Mouse (Mus musculus) olfactory bulb, adult 2 months (tissue): ENCODE results near the gene Klc4. TPM values are rescaled to one million over a fixed set of nuclear protein-coding genes. Genes with fewer than 3 reads are reported as not detected.

Source experiments
- H3K27ac ChIP-seq: fragments of 200-500 bp; 2 replicates; pipeline ENCODE4 v1.5.1; 2012; ENCODE audit warnings: low read depth, low read length; ENCODE audit not compliant: insufficient read depth
- H3K4me1 ChIP-seq: fragments of 200-500 bp; 2 replicates; pipeline ENCODE4 v1.6.1; 2012; ENCODE audit warnings: low read length; ENCODE audit not compliant: control insufficient read depth, insufficient read depth
- H3K4me3 ChIP-seq: fragments of 200-500 bp; 2 replicates; pipeline ENCODE4 v1.5.1; 2012; ENCODE audit warnings: mild to moderate bottlenecking, low read depth, low read length, moderate library complexity; ENCODE audit not compliant: insufficient read depth
- CTCF ChIP-seq: fragments of 200-500 bp; IDR thresholded peaks from 2 replicates; pipeline ENCODE4 v1.5.1; 2012; ENCODE audit warnings: low read depth, mild to moderate bottlenecking, low read length, moderate library complexity; ENCODE audit not compliant: insufficient read depth
- POLR2A ChIP-seq: fragments of 200-500 bp; IDR thresholded peaks from 2 replicates; pipeline ENCODE4 v1.6.1; 2012; ENCODE audit warnings: mild to moderate bottlenecking, low read depth, low read length, moderate library complexity; ENCODE audit not compliant: insufficient read depth
- WGBS: fragments of 180-500 bp; shearing (Covaris S2); methylation state at CpG from one replicate; pipeline ENCODE4 v1.1.7; 2018; 5-methylcytosine and 5-hydroxymethylcytosine counted together
- polyA plus RNA-seq: library from polyadenylated mRNA; stranded (reverse); fragments of >200 nt; gene quantifications from 2 replicates; pipeline ENCODE4 v1.2.4, GENCODE M21; 2012; ENCODE audit warnings: low replicate concordance; ENCODE audit not compliant: missing spikeins, insufficient read depth, insufficient read length

The Klc4 gene
- polyA plus RNA-seq, 1 experiment: not detected

DNA sequence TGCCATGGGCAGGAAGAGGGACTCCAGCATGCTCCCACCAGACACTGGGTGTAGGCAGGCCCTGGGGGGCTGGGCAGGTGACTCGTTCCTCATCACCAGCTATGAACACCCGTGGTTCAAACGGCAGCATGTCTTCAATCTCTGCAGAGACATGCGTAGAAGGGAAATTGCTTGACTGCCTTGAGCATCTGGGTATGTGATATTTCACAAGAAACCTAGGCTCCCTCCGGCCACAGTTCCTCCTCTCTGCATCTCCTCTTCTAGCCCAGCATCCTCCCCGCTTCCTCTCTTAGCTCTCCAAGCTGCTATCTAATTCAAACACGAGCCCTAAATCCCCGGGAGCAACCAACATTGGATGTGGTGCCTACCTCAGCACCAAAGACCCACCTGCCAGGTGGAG, 59.5 kb downstream of the Klc4 start:
- H3K4me1 ChIP-seq: no peaks in the 10 kb centered on the region
- no peak overlapping the region for H3K27ac ChIP-seq
- 96% methylated on average over 8 of the region's 8 CpGs for WGBS
- TF ChIP-seq CTCF: no peak
- TF ChIP-seq POLR2A: no peak
- H3K4me3 ChIP-seq: no peak overlapping the region

Other genes with a start within 250 kb of the Klc4 start
- gene Crip3, start 217.1 kb downstream of the Klc4 start, polyA plus RNA-seq: not detected in 2 replicates
- gene Slc22a7, start 207.6 kb downstream of the Klc4 start, polyA plus RNA-seq: not detected in 2 replicates
- not detected in 2 replicates for gene Ttbk1, start 158.3 kb downstream of the Klc4 start, polyA plus RNA-seq
- gene Dnph1, start 149.3 kb downstream of the Klc4 start, polyA plus RNA-seq: not detected in 2 replicates
- gene Cul9, start 99.6 kb downstream of the Klc4 start, polyA plus RNA-seq: not detected in 2 replicates
- not detected in 2 replicates for gene Srf, start 89.8 kb downstream of the Klc4 start, polyA plus RNA-seq
- not detected in 2 replicates for gene Ptk7, start 16.5 kb downstream of the Klc4 start, polyA plus RNA-seq
- gene Mrpl2, start 207 bp upstream of the Klc4 start, polyA plus RNA-seq: not detected in 2 replicates
- gene Cul7, start 4.3 kb upstream of the Klc4 start, polyA plus RNA-seq: not detected in 2 replicates
- not detected in 2 replicates for gene Rrp36, start 28.3 kb upstream of the Klc4 start, polyA plus RNA-seq
- not detected in 2 replicates for gene Mea1, start 32.8 kb upstream of the Klc4 start, polyA plus RNA-seq
- gene Klhdc3, start 34.9 kb upstream of the Klc4 start, polyA plus RNA-seq: not detected in 2 replicates
- 293 TPM in 1 of 2 replicates, not detected in the other for gene Ppp2r5d, start 59.1 kb upstream of the Klc4 start, polyA plus RNA-seq
- not detected in 2 replicates for gene Pex6, start 65.4 kb upstream of the Klc4 start, polyA plus RNA-seq
- not detected in 2 replicates for gene Gnmt, start 83.1 kb upstream of the Klc4 start, polyA plus RNA-seq
- not detected in 2 replicates for gene Cnpy3, start 106.2 kb upstream of the Klc4 start, polyA plus RNA-seq
- gene Ptcra, start 117.7 kb upstream of the Klc4 start, polyA plus RNA-seq: not detected in 2 replicates
- gene 2310039H08Rik, start 126.6 kb upstream of the Klc4 start, polyA plus RNA-seq: not detected in 2 replicates
- gene Rpl7l1, start 136.7 kb upstream of the Klc4 start, polyA plus RNA-seq: not detected in 2 replicates
- gene Bicral, start 212.5 kb upstream of the Klc4 start, polyA plus RNA-seq: not detected in 2 replicates
- gene Tbcc, start 244.7 kb upstream of the Klc4 start, polyA plus RNA-seq: not detected in 2 replicates